ENCODE assay signal across 11 mouse cellular contexts in genomic region chr9:105467787-105468186, GRCm38 (mm10). TPM values are rescaled to one million over a fixed set of nuclear protein-coding genes. Genes with fewer than 3 reads are reported as not detected.
DNase-seq lines count a peak whose midpoint lies in the region; ATAC-seq and TF ChIP-seq lines count a peak whose summit lies in the region.
"Had no signal": no experiment of that assay in that cellular context is flagged by ENCODE, and none has a peak within 500 bp of the region (broad histone marks: within the 10 kb centered on the region; RNA-seq: fewer than 3 reads in every experiment).

No protein-coding gene starts in this region.

- H3K9ac ChIP-seq in forebrain, postnatal 0 days, result no peak overlapping the region
- no peak overlapping the region for H3K9ac ChIP-seq in forebrain, embryonic 11.5 days (ENCODE audit: low read length)
- no peak overlapping the region for H3K9ac ChIP-seq in liver, postnatal 0 days (replicated peaks)
- no peak overlapping the region for H3K9ac ChIP-seq in liver, embryonic 11.5 days (ENCODE audit: low read depth, low read length)

- H3K36me3 ChIP-seq in forebrain, postnatal 0 days (ENCODE audit: insufficient read depth), result peaks cover 21% of the 10 kb centered on the region
- peaks cover 7% of the 10 kb centered on the region for H3K36me3 ChIP-seq in forebrain, embryonic 11.5 days (ENCODE audit: control insufficient read depth, insufficient read depth, low read length)
- H3K36me3 ChIP-seq in liver, postnatal 0 days (replicated peaks; ENCODE audit: insufficient read depth, low read length), result peaks cover 25% of the 10 kb centered on the region
- peaks cover 14% of the 10 kb centered on the region for H3K36me3 ChIP-seq in liver, embryonic 11.5 days (ENCODE audit: control insufficient read depth, insufficient read depth, low read length)

- H3K4me2 ChIP-seq in forebrain, postnatal 0 days (ENCODE audit: low read depth), result no peak overlapping the region
- no peak overlapping the region for H3K4me2 ChIP-seq in forebrain, embryonic 11.5 days (ENCODE audit: low read depth, low read length, severe bottlenecking)
- H3K4me2 ChIP-seq in liver, postnatal 0 days (ENCODE audit: low read depth, low read length), result no peak overlapping the region
- no peak overlapping the region for H3K4me2 ChIP-seq in liver, embryonic 11.5 days

- TF ChIP-seq CTCF in forebrain, postnatal 0 days (IDR thresholded peaks at IDR 0.05; ENCODE audit: low read depth), result peak; percentile 43
- peak; percentile 52 for TF ChIP-seq CTCF in liver, postnatal 0 days (IDR thresholded peaks at IDR 0.05; ENCODE audit: low read depth)

- H3K9me3 ChIP-seq in forebrain, postnatal 0 days (ENCODE audit: low read length), result no peaks in the 10 kb centered on the region
- peaks cover 3% of the 10 kb centered on the region; the same call in 1 of the 2 replicates for H3K9me3 ChIP-seq in forebrain, embryonic 11.5 days (ENCODE audit: control insufficient read depth, low read length)
- H3K9me3 ChIP-seq in liver, postnatal 0 days (ENCODE audit: low read length), result peaks cover 7% of the 10 kb centered on the region; the same call in 1 of the 2 replicates
- no peaks in the 10 kb centered on the region for H3K9me3 ChIP-seq in liver, embryonic 11.5 days (ENCODE audit: control insufficient read depth, low read length)

- DNase-seq in forebrain, postnatal 0 days, result no peak
- DNase-seq in forebrain, embryonic 11.5 days (ENCODE audit: low spot score), result no peak
- DNase-seq in liver, postnatal 0 days, result no peak
- DNase-seq in liver, embryonic 11.5 days (ENCODE audit: low spot score), result no peak
- DNase-seq in B cell, adult 2 months, result peak; percentile 29 to 38
- DNase-seq in ZHBTc4 (ENCODE audit: low read depth, low spot score), result peak; percentile 40
- no peak for DNase-seq in Muller cell, postnatal 12 days (ENCODE audit: inconsistent ontology term)
- no peak for DNase-seq in c-Kit-positive CD71-positive TER-119-positive erythroid progenitor cells, embryonic 14.5 days (ENCODE audit: low spot score)
- DNase-seq: kidney, postnatal 10 days; lung, adult 18-20 months had no signal

- ATAC-seq in forebrain, postnatal 0 days, result no peak
- ATAC-seq in forebrain, embryonic 11.5 days (replicated peaks; ENCODE audit: low FRiP score), result no peak
- ATAC-seq in liver, postnatal 0 days, result no peak
- no peak for ATAC-seq in liver, embryonic 11.5 days (replicated peaks; ENCODE audit: low FRiP score)

- no peak overlapping the region for H3K27ac ChIP-seq in forebrain, postnatal 0 days (ENCODE audit: low read depth, low read length)
- H3K27ac ChIP-seq in forebrain, embryonic 11.5 days (ENCODE audit: low read depth, low read length), result no peak overlapping the region
- no peak overlapping the region for H3K27ac ChIP-seq in liver, postnatal 0 days (ENCODE audit: low read depth)
- H3K27ac ChIP-seq in liver, embryonic 11.5 days (ENCODE audit: low read depth, low read length), result no peak overlapping the region

- WGBS in forebrain, postnatal 0 days, result 97% methylated on average over 3 of the region's 3 CpGs
- 90% methylated on average over 3 of the region's 3 CpGs for WGBS in forebrain, embryonic 11.5 days
- 88% methylated on average over 3 of the region's 3 CpGs for WGBS in liver, postnatal 0 days (ENCODE audit: insufficient replicate concordance)
- WGBS in liver, embryonic 11.5 days, result 92% methylated on average over 3 of the region's 3 CpGs

- H3K27me3 ChIP-seq in forebrain, postnatal 0 days (ENCODE audit: insufficient read depth, low read length), result no peaks in the 10 kb centered on the region
- no peaks in the 10 kb centered on the region for H3K27me3 ChIP-seq in forebrain, embryonic 11.5 days (ENCODE audit: control insufficient read depth, insufficient read depth, low read length)
- no peaks in the 10 kb centered on the region for H3K27me3 ChIP-seq in liver, postnatal 0 days (ENCODE audit: insufficient read depth, low read length)
- no peaks in the 10 kb centered on the region for H3K27me3 ChIP-seq in liver, embryonic 11.5 days (replicated peaks; ENCODE audit: control insufficient read depth, insufficient read depth, low read length)

- no peak overlapping the region for H3K4me3 ChIP-seq in forebrain, postnatal 0 days (ENCODE audit: low read depth, low read length)
- no peak overlapping the region for H3K4me3 ChIP-seq in forebrain, embryonic 11.5 days (ENCODE audit: low read depth, low read length)
- H3K4me3 ChIP-seq in liver, postnatal 0 days (ENCODE audit: low read depth, low read length), result no peak overlapping the region
- H3K4me3 ChIP-seq in liver, embryonic 11.5 days (ENCODE audit: low read depth, low read length), result no peak overlapping the region
- H3K4me3 ChIP-seq: erythroblast, embryonic 14.5 days had no signal

- TF ChIP-seq EP300 in liver, postnatal 0 days (IDR thresholded peaks at IDR 0.05; ENCODE audit: low read depth), result no peak

- H3K4me1 ChIP-seq in forebrain, postnatal 0 days (ENCODE audit: insufficient read depth), result no peaks in the 10 kb centered on the region
- no peaks in the 10 kb centered on the region for H3K4me1 ChIP-seq in forebrain, embryonic 11.5 days (replicated peaks; ENCODE audit: control insufficient read depth, insufficient read depth, low read length)
- H3K4me1 ChIP-seq in liver, postnatal 0 days (ENCODE audit: insufficient read depth), result no peaks in the 10 kb centered on the region
- no peaks in the 10 kb centered on the region for H3K4me1 ChIP-seq in liver, embryonic 11.5 days (replicated peaks; ENCODE audit: control insufficient read depth, insufficient read depth, low read length)

RNA-seq across cellular contexts. Expression of gene Atp2c1, which starts 59.3 kb away (rescaled TPM):
- total RNA-seq in forebrain, postnatal 0 days (2014; rRNA removed), result 207 and 248 TPM in 2 replicates
- 53.8 and 80.6 TPM in 2 replicates for polyA plus RNA-seq in forebrain, postnatal 0 days (2015; fragmentation: Nextera tagmentation; extraction: Ambion mirVana)
- 59.3 and 69.5 TPM in 2 replicates for polyA plus RNA-seq in forebrain, embryonic 11.5 days (2014; fragmentation: Nextera tagmentation; extraction: Ambion mirVana)
- polyA plus RNA-seq in liver, postnatal 0 days (2015; fragmentation: Nextera tagmentation; extraction: Ambion mirVana), result 15.9 and 17.1 TPM in 2 replicates
- polyA plus RNA-seq in liver, embryonic 11.5 days (2014; fragmentation: Nextera tagmentation; extraction: Ambion mirVana), result 45.9 and 56.3 TPM in 2 replicates

Comparison
In these comparisons a context has a peak if more than half of its experiments do, and no peak if none do; other contexts are left out.
1. DNase-seq: peak in B cell, adult 2 months (2 of 2) and ZHBTc4 (single experiment); none in forebrain, postnatal 0 days (single experiment), forebrain, embryonic 11.5 days (single experiment), liver, postnatal 0 days (single experiment), liver, embryonic 11.5 days (single experiment), Muller cell, postnatal 12 days (single experiment) and c-Kit-positive CD71-positive TER-119-positive erythroid progenitor cells, embryonic 14.5 days (single experiment).